Mouse (Mus musculus) layer of hippocampus, postnatal 25 days (tissue): ENCODE results near the gene Lrrc71. TPM values are rescaled to one million over a fixed set of nuclear protein-coding genes. Genes with fewer than 3 reads are reported as not detected.

Experiments used
- DNase-seq, 2 experiments: peaks; one replicate each; pipeline ENCODE4 v3.0.0; 2022; ENCODE audit warnings: mixed read lengths in 2 of 2, low spot score in 1 of 2; ENCODE audit errors: extremely low spot score in 1 of 2
- total RNA-seq, 2 experiments: library from RNA; stranded (reverse); gene quantifications; 2 replicates each; pipeline ENCODE4 v1.2.3; 2021

Lrrc71 gene
- total RNA-seq, 2 experiments from 2014 or later: 0.44 to 1.2 TPM

- no peak for DNase-seq
Observed at GRCm38 (mm10) chr3:87726191-87726590, 22.2 kb downstream of the Lrrc71 start.

DNA sequence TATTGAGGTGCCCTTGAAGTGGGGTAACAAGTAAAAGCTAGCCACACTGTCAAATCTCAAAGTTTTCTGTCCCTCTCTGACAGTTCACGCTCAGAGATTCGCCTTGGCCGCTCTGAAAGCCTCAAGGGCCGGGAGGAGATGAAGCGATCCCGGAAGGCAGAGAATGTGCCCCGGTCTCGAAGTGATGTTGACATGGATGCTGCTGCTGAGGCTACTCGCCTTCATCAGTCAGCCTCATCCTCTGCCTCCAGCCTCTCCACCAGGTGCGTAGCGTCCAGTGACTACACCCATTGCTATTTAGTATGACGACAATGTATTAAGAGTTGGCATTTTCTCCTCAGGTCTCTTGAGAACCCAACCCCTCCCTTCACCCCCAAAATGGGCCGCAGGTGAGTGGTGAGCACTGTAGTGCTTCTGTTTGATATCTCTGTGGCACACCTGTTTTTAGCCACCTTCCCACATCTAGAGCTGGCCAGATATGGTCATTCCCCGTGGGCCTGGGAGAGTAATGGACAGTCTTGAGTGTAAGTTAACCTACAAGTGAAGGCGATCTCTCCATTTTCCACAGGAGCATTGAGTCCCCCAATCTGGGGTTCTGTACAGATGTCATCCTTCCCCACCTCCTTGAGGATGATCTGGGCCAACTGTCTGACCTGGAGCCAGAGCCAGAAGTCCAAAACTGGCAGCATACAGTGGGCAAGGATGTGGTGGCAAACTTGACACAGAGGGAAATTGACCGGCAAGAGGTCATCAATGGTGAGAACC lies 22.8 kb downstream of the Lrrc71 start:
- no peak for DNase-seq

- DNase-seq: no peak
Observed at GRCm38 (mm10) chr3:87724556-87724955, 23.9 kb downstream of the Lrrc71 start.

GRCm38 (mm10) chr3:87718525-87718924 lies 29.9 kb downstream of the Lrrc71 start:
- no peak for DNase-seq

Other genes starting within 250 kb of the Lrrc71 start
- gene Etv3, start 223.2 kb downstream of the Lrrc71 start, total RNA-seq: 10 to 100 TPM; 20.2 to 21.6 TPM
- gene Arhgef11, start 131.1 kb downstream of the Lrrc71 start, total RNA-seq: 10 to 100 TPM; 58.5 to 66.4 TPM
- under 1 TPM in 1 of 2 experiments, not detected in 1; 0.39 TPM for gene Ntrk1, start 46.5 kb upstream of the Lrrc71 start, total RNA-seq
- gene Insrr, start 48.3 kb upstream of the Lrrc71 start, total RNA-seq: under 1 TPM; 0.09 to 0.10 TPM
- gene Pear1, start 75.7 kb upstream of the Lrrc71 start, total RNA-seq: 10 to 100 TPM; 11.1 TPM
- gene Sh2d2a, start 98.1 kb upstream of the Lrrc71 start, total RNA-seq: not detected
- 10 to 100 TPM; 60.5 to 63.5 TPM for gene Prcc, start 137.0 kb upstream of the Lrrc71 start, total RNA-seq
- gene Hdgf, start 157.7 kb upstream of the Lrrc71 start, total RNA-seq: 100 to 1,000 TPM; 134 to 145 TPM
- gene Mrpl24, start 170.9 kb upstream of the Lrrc71 start, total RNA-seq: 10 to 100 TPM; 52.8 to 54.1 TPM
- 10 to 100 TPM; 14.7 to 17.1 TPM for gene Isg20l2, start 181.7 kb upstream of the Lrrc71 start, total RNA-seq
- 10 to 100 TPM; 17.9 to 22.5 TPM for gene Rrnad1, start 182.1 kb upstream of the Lrrc71 start, total RNA-seq
- gene Crabp2, start 200.0 kb upstream of the Lrrc71 start, total RNA-seq: 1 to 10 TPM; 2.2 to 2.3 TPM
- gene Nes, start 222.5 kb upstream of the Lrrc71 start, total RNA-seq: 1 to 10 TPM; 4.6 to 5.5 TPM